Mouse (Mus musculus) mouse trophoblast stem cell (cell line): ENCODE measurements around the gene Aig1.
"Not testable (repeated sequence)": the region's sequence is repeated elsewhere in the genome, so short reads cannot be mapped to it uniquely, and the experiment has no call there.

Source experiments
- in situ Hi-C, 2 experiments: fragments of 300-500 bp; cut with MseI, MboI; formaldehyde crosslinking; loops; 2 replicates in 1 of 2; 3 replicates in 1 of 2; pipeline ENCODE4 v1.15.1; 2025

The Aig1 gene

GRCm38 (mm10) chr10:13868371-13869321 lies at the start of gene Aig1:
Gene Aig1 (minus strand): TSS chr10:13868980.
- in situ Hi-C loops: no loop called here

DNA sequence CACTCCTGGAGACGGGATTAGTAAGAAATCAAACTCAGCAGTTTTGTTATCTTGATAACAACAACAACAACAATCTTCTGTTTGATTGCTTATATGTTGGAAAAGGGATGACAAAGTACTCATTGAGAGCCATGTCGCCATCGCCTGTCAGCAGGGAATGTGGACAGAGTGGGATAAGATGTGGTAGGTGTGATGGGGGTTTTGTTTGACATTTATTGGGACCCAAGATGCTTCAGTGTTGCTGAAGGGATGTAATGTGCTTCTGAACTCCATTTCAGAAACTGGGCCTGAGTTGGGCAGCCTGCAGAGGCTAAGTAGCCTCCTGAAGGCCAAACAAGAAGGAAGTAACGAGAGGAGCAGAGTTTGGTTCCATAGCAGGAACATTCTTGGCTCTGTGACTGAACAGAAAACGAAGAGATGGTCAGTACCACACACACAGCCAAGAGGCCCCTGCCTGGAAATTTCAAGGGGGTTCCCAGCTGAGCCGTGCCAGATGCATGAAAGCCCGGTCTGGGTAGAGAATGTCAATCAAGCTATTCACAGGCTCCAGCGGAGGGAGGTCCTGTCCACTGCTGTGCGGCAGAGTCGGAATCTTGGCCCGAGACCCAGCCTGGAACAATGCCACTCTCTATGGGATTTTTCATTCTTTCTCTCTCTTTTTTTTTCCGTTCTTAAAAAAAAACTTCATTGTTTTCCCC lies 48.0 kb upstream of the Aig1 start:
- in situ Hi-C loops: no loop called here

DNA sequence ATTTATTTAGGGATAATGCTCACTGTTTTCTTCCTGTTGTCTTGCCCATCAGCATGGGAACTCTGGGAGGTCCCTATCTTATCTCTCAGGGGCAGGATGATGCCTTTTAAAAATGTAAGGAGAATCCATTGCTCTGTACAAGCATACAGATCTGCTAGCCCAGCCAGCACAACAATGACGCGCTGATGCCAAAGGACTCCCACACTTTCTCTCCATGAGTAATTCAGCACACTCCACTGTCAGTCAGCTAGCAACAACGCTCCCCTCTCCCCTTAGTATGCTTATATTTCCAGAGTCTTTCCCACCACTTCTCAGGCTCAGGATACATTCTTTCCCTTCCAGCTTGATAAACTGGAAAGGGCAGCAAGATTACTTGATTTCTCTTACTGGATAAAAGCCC lies 46.4 kb upstream of the Aig1 start:
- in situ Hi-C loops: no loop called here

DNA sequence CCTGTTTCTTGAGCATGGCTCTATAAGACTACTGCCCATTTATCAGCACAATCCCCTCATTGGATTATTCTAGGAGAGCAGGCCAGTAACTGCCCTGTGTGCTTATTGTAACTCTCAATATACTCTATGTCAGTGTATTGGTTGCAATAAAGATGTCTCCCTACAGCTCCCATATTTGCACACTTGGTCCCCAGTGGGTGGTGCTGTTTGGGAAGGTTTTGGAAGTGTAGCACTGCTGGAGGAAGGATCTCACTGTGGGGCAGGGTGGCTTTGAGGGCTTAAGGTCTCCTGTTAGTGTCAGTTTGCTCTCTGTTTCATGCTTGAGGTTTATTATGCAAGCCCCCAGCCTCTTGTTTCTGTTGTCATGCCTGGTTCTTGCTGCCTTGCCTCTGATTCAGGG lies 44.9 kb upstream of the Aig1 start:
- in situ Hi-C loops: no loop called here

GRCm38 (mm10) chr10:13906261-13906741 lies 37.5 kb upstream of the Aig1 start:
- in situ Hi-C loops: no loop called here

GRCm38 (mm10) chr10:13905618-13906017 lies 36.8 kb upstream of the Aig1 start:
- in situ Hi-C loops: no loop called here

- in situ Hi-C loops: not testable (repeated sequence)
Measured at GRCm38 (mm10) chr10:13892762-13893161, 24.0 kb upstream of the Aig1 start.

GRCm38 (mm10) chr10:13882975-13883875 lies 14.4 kb upstream of the Aig1 start:
- in situ Hi-C loops: loop anchor here in 1 of 2 experiments (10.0 kb wide), 1 partner anchor 162 kb away; no protein-coding TSS in a partner anchor

DNA sequence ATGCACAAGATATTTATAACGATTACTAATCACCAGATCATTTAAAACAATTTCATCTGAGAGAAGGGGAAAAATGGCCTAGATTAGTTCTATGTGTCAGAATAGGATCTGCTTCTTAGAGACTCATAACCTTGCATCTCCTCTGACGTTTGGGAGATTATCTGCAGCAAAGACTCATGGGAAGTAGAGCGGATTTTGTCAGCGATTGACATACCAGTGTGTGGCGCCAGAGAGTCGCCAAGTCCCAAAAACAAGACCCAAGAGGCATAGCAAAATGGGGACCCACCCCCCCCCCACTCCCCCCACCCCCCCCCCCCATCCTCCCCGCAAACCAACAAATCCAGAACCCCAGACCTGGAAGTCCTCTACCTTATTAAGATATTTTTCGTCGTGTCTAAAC lies 13.7 kb upstream of the Aig1 start:
- in situ Hi-C loops: loop anchor here in 1 of 2 experiments (10.0 kb wide), 1 partner anchor 162 kb away; no protein-coding TSS in a partner anchor

- in situ Hi-C loops: no loop called here
Measured at GRCm38 (mm10) chr10:13878696-13879095, 9.9 kb upstream of the Aig1 start.

DNA sequence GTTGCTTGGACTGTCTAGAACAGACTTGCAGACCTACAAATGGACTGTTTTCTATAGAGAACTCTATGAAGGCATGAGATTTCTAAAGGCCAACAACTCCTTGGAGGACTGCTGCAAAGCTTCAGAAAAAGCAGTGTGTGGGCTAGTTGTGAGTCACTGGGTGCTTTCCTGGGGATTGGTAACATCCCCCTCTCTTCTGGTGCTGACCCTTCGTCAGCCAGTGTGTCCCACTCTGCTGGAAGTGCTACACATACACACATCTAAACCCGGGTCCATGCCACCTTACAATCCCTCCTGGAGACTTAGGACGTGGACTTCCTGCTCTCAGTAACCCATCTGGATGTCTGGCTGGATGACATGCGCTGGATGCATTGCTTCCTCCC lies 6.2 kb upstream of the Aig1 start:
- in situ Hi-C loops: no loop called here

DNA sequence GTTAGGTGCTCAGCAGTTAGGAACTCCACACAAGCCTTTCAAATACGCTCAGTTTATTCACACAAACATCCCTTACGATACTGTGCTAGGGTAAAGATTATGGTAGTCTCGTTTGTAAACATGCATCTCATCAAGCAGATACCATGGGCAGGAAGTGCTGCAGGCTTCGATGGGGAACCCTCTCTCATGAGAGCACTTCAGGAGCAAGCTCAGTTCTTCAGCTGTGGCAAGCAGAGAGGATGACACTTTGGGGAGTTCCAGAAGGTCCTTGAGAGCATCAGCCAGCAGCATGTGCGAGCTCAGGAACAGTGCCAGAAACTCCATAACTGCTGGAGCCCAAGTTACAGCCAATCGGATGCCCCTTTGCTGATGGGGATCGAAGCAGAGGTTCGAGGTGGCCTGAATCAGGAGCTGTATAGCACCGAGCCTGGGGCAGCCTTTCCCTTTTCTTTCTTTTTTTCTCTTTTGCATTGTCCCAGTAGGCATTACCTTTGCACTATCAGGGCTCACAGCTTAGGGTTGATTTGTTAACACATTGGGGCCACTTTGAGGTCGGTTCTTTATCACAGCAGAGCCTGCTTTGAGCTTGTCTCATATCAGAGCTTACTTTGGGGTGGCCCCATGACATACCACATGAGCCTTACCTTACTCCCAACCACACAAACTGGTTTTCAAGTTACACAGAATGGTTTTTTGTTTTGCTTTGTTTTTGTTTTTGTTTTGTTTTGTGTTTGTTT lies 5.7 kb upstream of the Aig1 start:
- in situ Hi-C loops: no loop called here

DNA sequence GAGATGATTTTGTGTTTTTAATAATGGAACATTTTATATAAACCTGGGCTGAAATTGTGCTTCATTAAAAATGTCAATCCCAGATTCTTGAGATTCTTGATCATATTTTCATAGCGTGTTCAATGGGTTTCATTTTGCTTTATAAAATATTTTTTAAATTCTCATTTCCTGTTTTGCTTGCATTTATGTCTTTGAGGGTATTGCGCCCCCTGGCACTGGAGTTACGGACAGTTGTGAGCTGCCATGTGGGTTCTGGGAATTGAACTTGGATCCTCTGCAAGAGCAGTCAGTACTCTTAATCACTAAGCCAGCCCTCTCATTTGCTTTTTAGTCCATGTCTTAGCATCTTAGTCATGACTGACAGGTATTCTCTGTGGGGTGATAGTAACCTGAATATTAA lies 1.8 kb upstream of the Aig1 start:
- in situ Hi-C loops: no loop called here

DNA sequence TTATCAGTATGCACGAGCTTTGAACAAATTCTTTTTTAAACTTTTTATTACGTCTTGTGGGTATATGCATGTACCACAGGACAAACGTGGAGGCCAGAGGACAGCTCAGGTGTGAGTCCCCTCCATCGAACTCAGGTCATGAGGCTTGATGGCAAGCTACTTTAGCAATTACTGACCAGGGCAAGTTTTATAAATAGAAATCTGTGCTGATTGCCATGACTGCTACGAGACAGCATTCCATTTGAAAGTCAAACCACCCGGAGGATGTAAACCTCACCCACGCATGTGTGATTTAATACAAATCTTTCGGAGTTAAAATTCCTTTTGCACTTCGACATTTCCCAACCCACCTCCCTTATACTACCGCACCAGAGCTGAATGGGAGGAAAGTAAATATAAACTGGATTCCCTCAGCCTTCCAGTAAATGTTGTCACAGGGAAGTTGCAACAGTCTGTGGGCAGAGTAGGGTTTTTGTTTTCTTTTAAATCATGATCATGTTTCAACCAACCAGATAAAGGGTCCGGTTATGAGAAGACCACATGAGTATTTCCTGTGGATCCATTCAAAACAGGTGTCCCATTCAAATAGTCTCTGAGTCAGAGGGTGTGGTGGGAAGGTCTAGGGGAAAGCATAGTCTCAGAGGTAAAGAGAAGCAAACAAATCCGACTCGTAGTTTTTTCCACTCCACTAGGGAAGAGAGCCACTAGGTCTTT lies 699 bp upstream of the Aig1 start:
- in situ Hi-C loops: no loop called here

GRCm38 (mm10) chr10:13866391-13866790 lies 2.4 kb downstream of the Aig1 start:
- in situ Hi-C loops: no loop called here

- in situ Hi-C loops: no loop called here
Measured at GRCm38 (mm10) chr10:13861115-13861909, 7.5 kb downstream of the Aig1 start.

- in situ Hi-C loops: no loop called here
Measured at GRCm38 (mm10) chr10:13856438-13856837, 12.3 kb downstream of the Aig1 start.

- in situ Hi-C loops: no loop called here
Measured at GRCm38 (mm10) chr10:13855969-13856368, 12.8 kb downstream of the Aig1 start.

- in situ Hi-C loops: no loop called here
Measured at GRCm38 (mm10) chr10:13855111-13855510, 13.7 kb downstream of the Aig1 start.
